Mouse (Mus musculus): ENCODE measurements at regions not wholly inside any gene's neighbourhood (a gene's known extent, or its start where the extent isn't known, plus 50 kb on each side); places are given as distances from the start of the nearest gene placed in this dataset.

DNA sequence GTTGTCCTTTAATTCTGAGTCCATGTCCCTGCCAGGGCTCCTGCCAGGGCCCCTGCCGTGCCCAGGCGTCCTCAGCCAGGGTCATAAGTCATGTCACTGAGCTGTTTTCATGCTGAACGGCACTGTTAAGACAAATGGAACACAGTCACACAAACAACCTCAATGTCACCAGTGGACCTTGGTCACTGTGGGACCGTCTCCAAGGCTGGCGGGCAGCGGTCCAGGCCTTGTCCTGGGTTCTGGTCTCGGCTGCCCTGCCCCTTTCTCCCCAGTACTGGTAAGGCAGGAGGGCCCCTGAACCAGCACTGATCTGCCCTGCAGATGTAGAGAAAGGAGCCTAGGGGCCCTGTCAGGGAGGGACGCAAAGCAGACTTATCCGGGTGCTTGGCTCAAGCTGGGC lies 79.3 kb upstream of the Ptpn1 start:
- H3K27me3 ChIP-seq (replicated peaks; ENCODE audit: control insufficient read depth, insufficient read depth, low read length): no peaks in the 10 kb centered on the region
- H3K36me3 ChIP-seq (ENCODE audit: control insufficient read depth, insufficient read depth): no peaks in the 10 kb centered on the region
- H3K27ac ChIP-seq (ENCODE audit: low read depth, low read length): no peak overlapping the region
- TF ChIP-seq CTCF (IDR thresholded peaks at IDR 0.05; ENCODE audit: low read depth): no peak
- no peak overlapping the region for H3K4me2 ChIP-seq (replicated peaks; ENCODE audit: low read depth)
- ATAC-seq: no peak
- WGBS: 60% methylated on average over 9 of the region's 9 CpGs
- no peak overlapping the region for H3K4me3 ChIP-seq (ENCODE audit: low read depth, low read length)
- no peaks in the 10 kb centered on the region for H3K9me3 ChIP-seq (ENCODE audit: control insufficient read depth)
- 0 out of 2 replicates have a peak overlapping the region, but pooled peaks have one; percentile 22 for H3K9ac ChIP-seq (ENCODE audit: low read depth, low read length)
- H3K4me1 ChIP-seq (replicated peaks; ENCODE audit: control insufficient read depth, insufficient read depth, low read length): 0 out of 2 replicates have a peak, but pooled peaks cover 8% of the 10 kb centered on the region

DNA sequence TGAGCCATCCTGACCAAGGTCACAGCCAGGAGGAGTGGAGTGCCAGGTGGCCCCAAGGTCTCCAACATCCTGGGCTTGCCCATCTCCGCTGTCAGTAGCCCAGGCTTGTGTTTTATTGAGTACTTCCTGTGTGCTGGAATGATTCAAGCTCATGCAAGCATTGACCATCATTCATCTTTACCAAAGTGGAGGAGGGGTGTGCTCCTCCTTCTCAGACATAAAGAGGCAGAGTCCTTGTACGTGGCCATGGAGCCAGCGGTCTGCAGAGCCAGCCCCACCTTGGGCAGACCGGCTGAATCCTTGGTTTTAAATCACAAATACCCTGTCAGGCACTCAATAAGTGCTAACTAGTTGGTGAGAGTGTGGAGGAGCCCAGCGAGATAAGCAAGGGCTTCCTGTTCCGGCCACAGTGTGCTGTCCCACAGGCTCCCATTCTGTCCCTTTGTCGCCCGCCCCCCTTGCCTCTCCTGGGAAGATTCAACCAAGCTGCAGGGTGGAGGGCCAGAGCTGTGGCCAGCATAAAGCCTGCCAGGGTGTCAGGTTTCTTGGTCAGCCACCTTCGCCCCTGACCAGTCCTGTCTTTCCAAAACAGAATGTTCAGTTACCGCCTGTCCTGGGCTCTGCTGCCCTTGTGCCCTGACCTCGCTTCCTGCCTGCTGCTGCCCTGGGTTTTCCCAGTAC lies 80.5 kb upstream of the Ptpn1 start:
- Histone ChIP-seq H3K27me3 (replicated peaks; ENCODE audit: control insufficient read depth, insufficient read depth, low read length) (no peaks in the 10 kb centered on the region), H3K9me3 (ENCODE audit: control insufficient read depth) (no peaks in the 10 kb centered on the region), H3K4me1 (replicated peaks; ENCODE audit: control insufficient read depth, insufficient read depth, low read length) (0 out of 2 replicates have a peak, but pooled peaks cover 8% of the 10 kb centered on the region), H3K27ac (ENCODE audit: low read depth, low read length) (no peak overlapping the region), H3K4me3 (ENCODE audit: low read depth, low read length) (no peak overlapping the region), H3K36me3 (ENCODE audit: control insufficient read depth, insufficient read depth) (no peaks in the 10 kb centered on the region), H3K4me2 (replicated peaks; ENCODE audit: low read depth) (no peak overlapping the region), H3K9ac (ENCODE audit: low read depth, low read length) (no peak overlapping the region)
- WGBS: 44% methylated on average over 11 of the region's 11 CpGs
- no peak for TF ChIP-seq CTCF (IDR thresholded peaks at IDR 0.05; ENCODE audit: low read depth)
- no peak for ATAC-seq

DNA sequence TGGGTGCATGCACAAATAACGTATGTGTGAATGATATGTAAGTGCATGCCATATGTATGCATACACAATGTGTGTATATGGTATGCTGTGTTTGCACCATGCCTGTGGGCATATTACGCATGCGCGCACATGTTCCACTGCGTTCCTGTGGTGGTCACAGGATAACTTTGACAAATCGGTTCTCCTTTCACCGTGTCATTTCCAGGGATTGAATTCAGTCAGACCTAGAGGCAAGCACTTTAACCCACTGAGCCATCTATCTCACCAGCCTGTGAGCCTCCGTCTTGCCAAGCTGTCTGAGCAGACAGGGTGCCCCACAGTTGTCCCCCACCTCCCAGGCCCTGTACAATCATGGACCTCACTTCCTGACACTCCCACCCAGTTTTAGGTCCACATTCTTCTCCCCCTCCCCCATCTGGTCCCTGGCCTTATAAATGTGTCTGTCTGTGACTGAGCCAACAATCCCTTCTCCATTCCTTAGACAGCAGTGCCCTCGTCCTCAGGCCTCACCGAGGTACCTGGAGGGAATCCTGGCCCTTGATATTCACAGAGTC lies 81.8 kb upstream of the Ptpn1 start:
- no peak overlapping the region for H3K27ac ChIP-seq (ENCODE audit: low read depth, low read length)
- no peak overlapping the region for H3K4me3 ChIP-seq (ENCODE audit: low read depth, low read length)
- no peaks in the 10 kb centered on the region for H3K36me3 ChIP-seq (ENCODE audit: control insufficient read depth, insufficient read depth)
- no peaks in the 10 kb centered on the region for H3K27me3 ChIP-seq (replicated peaks; ENCODE audit: control insufficient read depth, insufficient read depth, low read length)
- WGBS: 83% methylated on average over 10 of the region's 10 CpGs
- H3K9ac ChIP-seq (ENCODE audit: low read depth, low read length): no peak overlapping the region
- H3K4me2 ChIP-seq (replicated peaks; ENCODE audit: low read depth): no peak overlapping the region
- no peak for ATAC-seq
- no peak for TF ChIP-seq CTCF (IDR thresholded peaks at IDR 0.05; ENCODE audit: low read depth)
- 0 out of 2 replicates have a peak, but pooled peaks cover 8% of the 10 kb centered on the region for H3K4me1 ChIP-seq (replicated peaks; ENCODE audit: control insufficient read depth, insufficient read depth, low read length)
- no peaks in the 10 kb centered on the region for H3K9me3 ChIP-seq (ENCODE audit: control insufficient read depth)

GRCm38 (mm10) chr2:167848468-167849440 lies 83.1 kb upstream of the Ptpn1 start:
- Histone ChIP-seq H3K4me3 (ENCODE audit: low read depth, low read length) (no peak overlapping the region), H3K36me3 (ENCODE audit: control insufficient read depth, insufficient read depth) (no peaks in the 10 kb centered on the region), H3K4me2 (replicated peaks; ENCODE audit: low read depth) (no peak overlapping the region), H3K27ac (ENCODE audit: low read depth, low read length) (no peak overlapping the region), H3K9ac (ENCODE audit: low read depth, low read length) (no peak overlapping the region), H3K4me1 (replicated peaks; ENCODE audit: control insufficient read depth, insufficient read depth, low read length) (0 out of 2 replicates have a peak, but pooled peaks cover 8% of the 10 kb centered on the region), H3K9me3 (ENCODE audit: control insufficient read depth) (no peaks in the 10 kb centered on the region), H3K27me3 (replicated peaks; ENCODE audit: control insufficient read depth, insufficient read depth, low read length) (no peaks in the 10 kb centered on the region)
- 80% methylated on average over 7 of the region's 7 CpGs for WGBS
- 0 out of 2 replicates have a peak, but pooled peaks have one; percentile 17 for TF ChIP-seq CTCF (IDR thresholded peaks at IDR 0.05; ENCODE audit: low read depth)
- no peak for ATAC-seq

DNA sequence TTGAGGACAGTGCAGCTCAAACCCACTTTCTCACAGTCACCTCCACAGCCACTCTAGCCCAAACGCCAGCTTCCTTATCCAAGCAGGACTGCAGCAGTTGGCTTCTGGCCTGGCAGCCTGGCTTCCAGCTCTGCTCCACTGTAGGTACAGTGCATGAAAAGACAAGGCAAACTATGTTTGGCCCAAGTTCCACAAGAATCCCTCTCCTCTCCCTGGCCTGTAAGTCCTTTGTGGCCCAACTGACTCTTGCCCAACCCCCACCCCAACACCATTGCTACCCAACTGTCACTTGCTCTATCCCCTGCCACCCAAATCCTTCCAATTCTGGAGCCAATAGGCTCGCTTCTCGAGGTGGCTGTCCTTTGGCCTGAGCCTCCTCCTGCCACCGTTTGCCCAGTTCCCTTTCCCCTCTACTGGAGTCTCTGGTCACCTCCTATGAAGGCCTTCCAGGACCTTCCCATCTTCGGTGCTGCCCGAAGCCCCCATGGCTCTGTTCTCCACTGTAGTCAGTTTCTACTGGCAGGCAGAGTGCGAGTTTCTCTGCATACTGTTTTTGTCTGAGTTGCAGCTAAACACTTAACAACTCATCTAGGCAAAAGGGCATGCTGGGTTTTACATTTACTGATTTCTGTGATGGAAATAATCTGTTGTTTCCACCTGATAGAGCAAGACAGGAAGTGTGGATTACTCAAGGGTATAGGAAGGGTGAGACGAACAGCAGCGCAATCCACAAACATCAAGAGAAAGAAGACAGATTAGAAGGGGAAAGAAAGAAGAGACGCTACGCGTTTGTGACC lies 84.4 kb upstream of the Ptpn1 start:
- ATAC-seq: no peak
- TF ChIP-seq CTCF (IDR thresholded peaks at IDR 0.05; ENCODE audit: low read depth): no peak

More for the DNA sequence above, 84.4 kb upstream of the Ptpn1 start:
- H3K4me2 ChIP-seq (replicated peaks; ENCODE audit: low read depth): no peak overlapping the region
- H3K9me3 ChIP-seq (ENCODE audit: control insufficient read depth): no peaks in the 10 kb centered on the region
- no peaks in the 10 kb centered on the region for H3K36me3 ChIP-seq (ENCODE audit: control insufficient read depth, insufficient read depth)
- no peak overlapping the region for H3K9ac ChIP-seq (ENCODE audit: low read depth, low read length)
- WGBS: 80% methylated on average over 12 of the region's 12 CpGs
- no peak overlapping the region for H3K27ac ChIP-seq (ENCODE audit: low read depth, low read length)
- no peaks in the 10 kb centered on the region for H3K27me3 ChIP-seq (replicated peaks; ENCODE audit: control insufficient read depth, insufficient read depth, low read length)
- H3K4me3 ChIP-seq (ENCODE audit: low read depth, low read length): no peak overlapping the region
- 0 out of 2 replicates have a peak, but pooled peaks cover 6% of the 10 kb centered on the region for H3K4me1 ChIP-seq (replicated peaks; ENCODE audit: control insufficient read depth, insufficient read depth, low read length)
